Mouse (Mus musculus) midbrain, embryonic 13.5 days (tissue): ENCODE results near the gene Chn1. TPM values are rescaled to one million over a fixed set of nuclear protein-coding genes. Genes with fewer than 3 reads are reported as not detected.
A peak's percentile ranks its signal among the peaks of the same experiment; 100 is the strongest.

Experiments used
- ATAC-seq: fragments of 200-750 bp; cut with Nextera tagmentation; 2 replicates; pipeline ENCODE4 v1.8.0; 2017; ENCODE audit warnings: mild to moderate bottlenecking, moderate TSS enrichment, moderate library complexity
- H3K27ac ChIP-seq: fragments of 300-500 bp; sonication (generic); 2 replicates; pipeline ENCODE4 v1.5.1; 2015; ENCODE audit warnings: inconsistent platforms, mild to moderate bottlenecking, moderate library complexity
- H3K27me3 ChIP-seq: fragments of 300-500 bp; sonication (generic); 2 replicates; pipeline ENCODE4 v1.6.1; 2015; ENCODE audit warnings: mild to moderate bottlenecking, inconsistent platforms
- H3K36me3 ChIP-seq: fragments of 300-500 bp; sonication (generic); 2 replicates; pipeline ENCODE4 v1.6.1; 2015; ENCODE audit warnings: mild to moderate bottlenecking, inconsistent platforms
- H3K4me1 ChIP-seq: fragments of 300-500 bp; sonication (generic); replicated peaks from 2 replicates; pipeline ENCODE4 v1.6.1; 2015; ENCODE audit warnings: inconsistent platforms
- H3K4me2 ChIP-seq: fragments of 300-500 bp; sonication (generic); replicated peaks from 2 replicates; pipeline ENCODE4 v1.6.1; 2015; ENCODE audit warnings: moderate library complexity, mild to moderate bottlenecking, inconsistent platforms
- H3K4me3 ChIP-seq: fragments of 300-500 bp; sonication (generic); replicated peaks from 2 replicates; pipeline ENCODE4 v1.5.1; 2015; ENCODE audit warnings: mild to moderate bottlenecking, inconsistent platforms
- H3K9ac ChIP-seq: fragments of 300-500 bp; sonication (generic); replicated peaks from 2 replicates; pipeline ENCODE4 v1.6.1; 2015; ENCODE audit warnings: mild to moderate bottlenecking, inconsistent platforms
- H3K9me3 ChIP-seq: fragments of 300-500 bp; sonication (generic); 2 replicates; pipeline ENCODE4 v1.6.1; 2016; ENCODE audit warnings: mild to moderate bottlenecking, inconsistent platforms
- WGBS: fragments of 180-500 bp; shearing (Covaris S2); methylation state at CpG from one replicate; pipeline ENCODE4 v1.1.7; 2015; 5-methylcytosine and 5-hydroxymethylcytosine counted together
- polyA plus RNA-seq: library from polyadenylated mRNA; unstranded; fragments of >200 nt; fragmentation: Nextera tagmentation; extraction: Ambion mirVana; gene quantifications from 2 replicates; pipeline ENCODE4 v1.2.1, GENCODE M21; 2015

The Chn1 gene
- polyA plus RNA-seq, 1 experiment from 2014 or later: 109 TPM

GRCm38 (mm10) chr2:73605077-73605476 lies 170.1 kb downstream of the Chn1 start:
- WGBS: 60% methylated on average over 8 of the region's 8 CpGs
- H3K4me2 ChIP-seq: no peak overlapping the region
- peaks cover 5% of the 10 kb centered on the region; the same call in 1 of the 2 replicates for H3K36me3 ChIP-seq
- no peaks in the 10 kb centered on the region for H3K9me3 ChIP-seq
- H3K4me1 ChIP-seq: peaks cover 8% of the 10 kb centered on the region
- H3K9ac ChIP-seq: no peak overlapping the region
- 0 out of 2 replicates have a peak, but pooled peaks have one; percentile 68 for ATAC-seq
- H3K4me3 ChIP-seq: no peak overlapping the region
- no peaks in the 10 kb centered on the region for H3K27me3 ChIP-seq
- no peak overlapping the region for H3K27ac ChIP-seq

GRCm38 (mm10) chr2:73604579-73604978 lies 170.6 kb downstream of the Chn1 start:
- Histone ChIP-seq H3K27ac (no peak overlapping the region), H3K9me3 (no peaks in the 10 kb centered on the region), H3K9ac (no peak overlapping the region), H3K4me3 (no peak overlapping the region), H3K36me3 (peaks cover under 1% of the 10 kb centered on the region; the same call in 1 of the 2 replicates), H3K4me2 (no peak overlapping the region), H3K27me3 (no peaks in the 10 kb centered on the region), H3K4me1 (peaks cover 8% of the 10 kb centered on the region)
- ATAC-seq: no peak
- 88% methylated on average over 2 of the region's 2 CpGs for WGBS

- Histone ChIP-seq H3K4me1 (peaks cover 8% of the 10 kb centered on the region), H3K27me3 (no peaks in the 10 kb centered on the region), H3K4me3 (no peak overlapping the region), H3K9me3 (no peaks in the 10 kb centered on the region), H3K9ac (no peak overlapping the region), H3K36me3 (no peaks in the 10 kb centered on the region), H3K4me2 (no peak overlapping the region), H3K27ac (no peak overlapping the region)
- ATAC-seq: no peak
- WGBS: 64% methylated on average over 2 of the region's 2 CpGs
Measured at GRCm38 (mm10) chr2:73600650-73601049, 174.5 kb downstream of the Chn1 start.

DNA sequence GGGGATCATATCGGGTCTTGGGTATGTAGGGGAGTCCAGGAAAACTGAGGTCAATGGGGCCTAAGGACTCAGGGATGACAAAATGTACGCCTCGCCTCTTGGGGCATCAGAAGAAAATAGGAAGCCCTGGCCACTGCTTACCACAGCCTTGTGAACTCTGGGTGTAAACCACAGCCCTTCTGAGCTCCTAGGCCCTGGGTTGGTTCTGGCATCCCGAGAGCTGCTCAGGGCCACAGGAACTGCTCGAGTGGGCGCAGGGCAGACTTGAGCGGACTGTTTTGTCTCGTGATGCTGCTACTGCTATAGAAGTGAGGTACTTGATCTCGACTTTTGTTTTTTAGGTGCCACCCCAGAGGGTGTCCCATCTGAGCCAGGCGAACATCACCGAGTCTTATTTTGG lies 177.4 kb downstream of the Chn1 start:
- no peak overlapping the region for H3K4me2 ChIP-seq
- no peak overlapping the region for H3K27ac ChIP-seq
- WGBS: 91% methylated on average over 11 of the region's 11 CpGs
- no peak overlapping the region for H3K9ac ChIP-seq
- H3K4me3 ChIP-seq: no peak overlapping the region
- H3K36me3 ChIP-seq: no peaks in the 10 kb centered on the region
- ATAC-seq: no peak
- H3K9me3 ChIP-seq: no peaks in the 10 kb centered on the region
- no peaks in the 10 kb centered on the region for H3K27me3 ChIP-seq
- no peaks in the 10 kb centered on the region for H3K4me1 ChIP-seq

DNA sequence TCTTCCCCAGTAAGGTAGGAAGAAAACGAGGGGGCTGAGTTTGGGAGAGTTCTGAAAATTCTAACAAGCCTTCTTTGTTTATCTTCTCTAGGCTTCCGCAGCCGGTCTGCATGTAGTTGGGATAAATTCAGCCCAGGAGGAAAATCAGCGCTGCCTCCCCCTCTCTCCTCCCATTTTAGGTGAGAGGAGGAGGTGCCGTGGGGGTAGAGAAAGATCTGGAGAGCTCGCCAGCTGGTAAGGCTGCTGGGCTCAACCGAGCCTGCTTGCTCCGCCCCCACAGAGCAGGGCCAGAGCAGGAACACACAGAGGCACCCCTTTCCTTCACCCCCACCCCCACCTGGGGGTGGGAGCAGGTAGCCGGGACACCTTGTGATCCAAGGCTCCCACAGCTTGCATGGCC lies 178.4 kb downstream of the Chn1 start:
- H3K27me3 ChIP-seq: no peaks in the 10 kb centered on the region
- H3K27ac ChIP-seq: no peak overlapping the region
- H3K36me3 ChIP-seq: no peaks in the 10 kb centered on the region
- no peak overlapping the region for H3K9ac ChIP-seq
- ATAC-seq: no peak
- no peaks in the 10 kb centered on the region for H3K4me1 ChIP-seq
- no peak overlapping the region for H3K4me2 ChIP-seq
- H3K4me3 ChIP-seq: no peak overlapping the region
- no peaks in the 10 kb centered on the region for H3K9me3 ChIP-seq
- 34% methylated on average over 9 of the region's 9 CpGs for WGBS

GRCm38 (mm10) chr2:73596326-73596725 lies 178.8 kb downstream of the Chn1 start:
- Histone ChIP-seq H3K27me3 (peaks cover 2% of the 10 kb centered on the region; the same call in 1 of the 2 replicates), H3K4me2 (no peak overlapping the region), H3K36me3 (no peaks in the 10 kb centered on the region), H3K4me3 (no peak overlapping the region), H3K9ac (no peak overlapping the region), H3K9me3 (no peaks in the 10 kb centered on the region), H3K4me1 (no peaks in the 10 kb centered on the region), H3K27ac (no peak overlapping the region)
- ATAC-seq: no peak
- WGBS: 74% methylated on average over 5 of the region's 5 CpGs

DNA sequence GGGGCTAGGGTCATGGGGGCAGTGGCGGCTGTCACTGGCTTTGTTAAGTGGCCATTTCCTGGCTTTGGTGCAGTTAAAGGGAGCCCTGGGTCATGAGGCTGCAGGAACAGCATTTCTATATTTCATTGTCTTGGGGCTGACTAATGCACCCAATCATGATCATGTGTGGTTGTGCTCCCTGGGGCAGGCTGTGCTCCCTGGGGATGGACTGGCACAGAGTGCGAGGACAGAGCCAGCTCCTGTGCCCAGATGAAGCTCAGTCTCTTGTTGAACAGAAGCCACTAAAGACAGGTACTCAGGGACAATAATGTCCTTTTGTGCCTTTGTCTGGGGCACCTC lies 182.1 kb downstream of the Chn1 start:
- H3K9ac ChIP-seq: no peak overlapping the region
- no peak overlapping the region for H3K4me3 ChIP-seq
- H3K27ac ChIP-seq: no peak overlapping the region

DNA sequence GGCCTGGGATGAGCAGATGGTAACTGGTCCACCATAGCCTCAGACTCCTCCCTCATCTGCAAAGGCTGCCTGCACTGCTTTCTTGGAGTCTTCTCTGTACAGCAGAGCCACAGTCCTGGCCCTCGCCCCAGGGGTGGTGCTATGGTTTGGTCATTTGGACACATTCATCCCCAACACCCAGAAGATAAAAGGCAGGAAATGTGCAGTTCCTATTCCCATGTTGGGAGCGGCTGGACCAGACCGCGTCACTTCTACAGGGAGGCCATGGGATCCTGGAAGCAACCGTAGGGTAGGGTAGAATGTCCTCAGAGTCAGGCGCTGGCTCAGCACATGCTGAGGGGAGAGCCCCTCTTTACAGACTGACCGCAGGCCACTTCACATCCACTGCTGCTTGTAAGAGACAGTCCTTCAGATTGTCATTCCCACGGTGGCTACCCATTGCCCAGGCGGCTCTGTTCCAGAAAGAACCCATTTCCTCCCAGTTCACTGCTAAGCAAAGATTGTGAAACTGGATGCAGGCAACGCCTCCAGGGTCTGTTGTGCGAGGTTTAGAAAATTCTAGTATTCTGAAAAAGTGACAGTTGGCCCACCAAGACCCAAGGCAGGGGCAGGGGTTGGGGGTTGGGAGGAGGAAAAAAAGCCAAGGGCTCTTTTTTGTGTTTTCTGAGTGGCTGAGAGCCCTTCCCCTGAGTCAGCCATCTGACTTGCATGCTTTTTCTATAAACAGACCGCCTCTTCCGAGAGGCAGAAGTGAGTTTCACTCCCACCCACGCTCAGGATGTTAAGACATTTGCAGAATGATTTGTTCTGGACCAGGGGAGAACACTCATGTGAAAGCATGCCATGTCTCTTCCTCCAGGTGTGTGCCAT lies 182.7 kb downstream of the Chn1 start:
- no peaks in the 10 kb centered on the region for H3K36me3 ChIP-seq
- H3K27me3 ChIP-seq: peaks cover 18% of the 10 kb centered on the region; the same call in 1 of the 2 replicates
- ATAC-seq: no peak
- H3K27ac ChIP-seq: no peak overlapping the region
- no peak overlapping the region for H3K4me3 ChIP-seq
- WGBS: 84% methylated on average over 14 of the region's 14 CpGs
- no peaks in the 10 kb centered on the region for H3K9me3 ChIP-seq
- H3K9ac ChIP-seq: no peak overlapping the region
- H3K4me1 ChIP-seq: peaks cover 9% of the 10 kb centered on the region
- no peak overlapping the region for H3K4me2 ChIP-seq

More for the DNA sequence above, 182.1 kb downstream of the Chn1 start:
- WGBS: 89% methylated on average over 2 of the region's 2 CpGs
- H3K36me3 ChIP-seq: no peaks in the 10 kb centered on the region
- H3K27me3 ChIP-seq: peaks cover 18% of the 10 kb centered on the region; the same call in 1 of the 2 replicates
- ATAC-seq: no peak
- no peak overlapping the region for H3K4me2 ChIP-seq
- H3K9me3 ChIP-seq: no peaks in the 10 kb centered on the region
- H3K4me1 ChIP-seq: peaks cover 9% of the 10 kb centered on the region

GRCm38 (mm10) chr2:73591246-73591645 lies 183.9 kb downstream of the Chn1 start:
- Histone ChIP-seq H3K9ac (no peak overlapping the region), H3K36me3 (no peaks in the 10 kb centered on the region), H3K4me2 (no peak overlapping the region), H3K9me3 (no peaks in the 10 kb centered on the region), H3K4me1 (peaks cover 9% of the 10 kb centered on the region), H3K27me3 (peaks cover 21% of the 10 kb centered on the region; the same call in 1 of the 2 replicates), H3K4me3 (no peak overlapping the region), H3K27ac (no peak overlapping the region)
- ATAC-seq: no peak
- 59% methylated on average over 6 of the region's 6 CpGs for WGBS

- Histone ChIP-seq H3K4me2 (peak overlapping the region; percentile 47), H3K9ac (peak overlapping the region; percentile 32), H3K27ac (no peak overlapping the region), H3K4me3 (peak overlapping the region; percentile 20), H3K36me3 (no peaks in the 10 kb centered on the region), H3K9me3 (no peaks in the 10 kb centered on the region), H3K27me3 (peaks cover 23% of the 10 kb centered on the region; the same call in 1 of the 2 replicates), H3K4me1 (peaks cover 16% of the 10 kb centered on the region)
- 17% methylated on average over 12 of the region's 12 CpGs for WGBS
- ATAC-seq: 0 out of 2 replicates have a peak, but pooled peaks have one; percentile 49
Measured at GRCm38 (mm10) chr2:73590106-73590505, 185.0 kb downstream of the Chn1 start.

- 77% methylated on average over 2 of the region's 2 CpGs for WGBS
- H3K27me3 ChIP-seq: peaks cover 23% of the 10 kb centered on the region; the same call in 1 of the 2 replicates
- no peak overlapping the region for H3K27ac ChIP-seq
- H3K36me3 ChIP-seq: no peaks in the 10 kb centered on the region
- H3K9me3 ChIP-seq: no peaks in the 10 kb centered on the region
- H3K4me3 ChIP-seq: no peak overlapping the region
- peaks cover 18% of the 10 kb centered on the region for H3K4me1 ChIP-seq
- H3K4me2 ChIP-seq: no peak overlapping the region
- no peak for ATAC-seq
- H3K9ac ChIP-seq: no peak overlapping the region
Measured at GRCm38 (mm10) chr2:73588951-73589350, 186.2 kb downstream of the Chn1 start.

DNA sequence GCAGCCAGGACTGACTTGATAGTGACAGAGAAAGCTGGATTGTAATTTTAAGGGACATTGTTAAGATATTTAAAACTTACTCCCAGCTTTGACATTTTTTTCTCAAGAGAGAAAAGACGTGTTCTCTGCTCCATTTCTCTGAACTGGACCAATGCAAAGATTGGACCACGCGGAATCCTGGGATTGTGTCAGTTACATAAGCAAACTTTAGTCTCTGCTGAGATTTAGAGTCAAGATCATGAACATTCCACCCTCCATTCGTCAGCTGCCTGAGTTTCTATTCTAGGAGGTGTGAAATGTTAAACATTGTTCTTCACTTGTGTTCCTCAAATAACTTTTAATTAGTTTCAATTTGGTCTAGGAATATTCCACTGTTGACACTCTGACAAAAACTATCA lies 188.0 kb downstream of the Chn1 start:
- Histone ChIP-seq H3K4me2 (no peak overlapping the region), H3K4me1 (peaks cover 18% of the 10 kb centered on the region), H3K4me3 (no peak overlapping the region), H3K9ac (no peak overlapping the region), H3K27me3 (peaks cover 28% of the 10 kb centered on the region; the same call in 1 of the 2 replicates), H3K27ac (no peak overlapping the region), H3K36me3 (no peaks in the 10 kb centered on the region), H3K9me3 (no peaks in the 10 kb centered on the region)
- no peak for ATAC-seq
- 70% methylated on average over 4 of the region's 4 CpGs for WGBS
